Mouse (Mus musculus) lung, adult 2 months (tissue): ENCODE measurements around the gene Marf1.

Experiments used
- CTCF ChIP-seq: fragments of 200-500 bp; IDR thresholded peaks from 2 replicates; pipeline ENCODE4 v1.5.1; 2011; ENCODE audit warnings: mild to moderate bottlenecking, low read length, control low read depth; ENCODE audit not compliant: insufficient read depth
- POLR2A ChIP-seq: fragments of 200-500 bp; IDR thresholded peaks from 2 replicates; pipeline ENCODE4 v1.6.1; 2011; ENCODE audit warnings: low read depth, mild to moderate bottlenecking, control low read depth, low read length, borderline replicate concordance; ENCODE audit errors: extremely low read depth

GRCm38 (mm10) chr16:14112133-14112532 is 51.0 kb downstream of the Marf1 start:
- TF ChIP-seq CTCF: no peak
- TF ChIP-seq POLR2A: no peak
